Mouse (Mus musculus) CH12.LX (cell line): ENCODE measurements at regions not wholly inside any gene's neighbourhood (a gene's known extent, or its start where the extent isn't known, plus 50 kb on each side); places are given as distances from the start of the nearest gene placed in this dataset.

Experiments
- DNase-seq: peaks from one replicate; pipeline ENCODE4 v3.0.0-alpha.2; 2013; ENCODE audit errors: extremely low read depth
- H3K27ac ChIP-seq: 2 replicates; pipeline ENCODE4 v1.5.1; 2012; ENCODE audit warnings: low read depth, mild to moderate bottlenecking, control low read depth, moderate library complexity; ENCODE audit not compliant: insufficient read depth
- H3K27me3 ChIP-seq: replicated peaks from 2 replicates; pipeline ENCODE3; 2012; ENCODE audit warnings: inconsistent platforms
- H3K36me3 ChIP-seq, 2 experiments: replicated peaks in 1 of 2; 2 replicates each; pipeline versions ENCODE3 to v1.6.1; 2012; ENCODE audit warnings: inconsistent platforms in 1 of 2, low read length in 1 of 2, mild to moderate bottlenecking in 1 of 2, mixed read lengths in 1 of 2, moderate library complexity in 1 of 2; ENCODE audit not compliant: control insufficient read depth in 1 of 2, insufficient read depth in 1 of 2
- H3K4me1 ChIP-seq, 2 experiments: 2 replicates each; pipeline ENCODE4 v1.6.1; 2012; ENCODE audit warnings: inconsistent platforms in 1 of 2, moderate library complexity in 1 of 2; ENCODE audit not compliant: insufficient read depth in 2 of 2, control insufficient read depth in 1 of 2
- H3K4me2 ChIP-seq: 2 replicates; pipeline ENCODE4 v1.6.1; 2012; ENCODE audit warnings: low read depth, mild to moderate bottlenecking, control low read depth; ENCODE audit not compliant: poor library complexity, insufficient read depth, severe bottlenecking
- H3K4me3 ChIP-seq, 3 experiments: fragments of 150-350 bp in 1 of 3; sonication (generic) in 1 of 3; replicated peaks in 1 of 3; 2 replicates each; pipeline versions ENCODE3 to v1.5.1; 2011 to 2012; ENCODE audit warnings: low read depth in 2 of 3, low read length in 2 of 3, mild to moderate bottlenecking in 2 of 3, moderate library complexity in 2 of 3, control low read depth in 1 of 3, improper control_type of control experiment in 1 of 3, inconsistent platforms in 1 of 3, mixed read lengths in 1 of 3; ENCODE audit not compliant: poor library complexity in 1 of 3
- H3K79me2 ChIP-seq: replicated peaks from 2 replicates; pipeline ENCODE4 v1.6.1; 2012; ENCODE audit warnings: mild to moderate bottlenecking, moderate library complexity; ENCODE audit not compliant: control insufficient read depth, poor library complexity, insufficient read depth, severe bottlenecking; ENCODE audit errors: extremely low read depth
- H3K9ac ChIP-seq: 2 replicates; pipeline ENCODE4 v1.6.1; 2012; ENCODE audit warnings: low read depth, mild to moderate bottlenecking, control low read depth, moderate library complexity; ENCODE audit not compliant: insufficient read depth
- H3K9me3 ChIP-seq: replicated peaks from 2 replicates; pipeline ENCODE3; 2012; ENCODE audit warnings: low read length, inconsistent platforms, mixed read lengths
- CHD1 ChIP-seq: IDR thresholded peaks from 2 replicates; pipeline ENCODE4 v1.6.1; 2012; ENCODE audit warnings: low read depth, low read length, improper control_type of control experiment, inconsistent platforms
- E2F4 ChIP-seq: IDR thresholded peaks from 2 replicates; pipeline ENCODE4 v1.6.1; 2011; ENCODE audit warnings: low read depth, low read length, improper control_type of control experiment; ENCODE audit not compliant: insufficient replicate concordance
- ELF1 ChIP-seq: IDR thresholded peaks from 2 replicates; pipeline ENCODE4 v1.6.1; 2014; ENCODE audit warnings: low read depth, mild to moderate bottlenecking, inconsistent platforms, low read length, improper control_type of control experiment
- GABPA ChIP-seq: IDR thresholded peaks from 2 replicates; pipeline ENCODE4 v1.6.1; 2012; ENCODE audit warnings: low read depth, low read length, improper control_type of control experiment, inconsistent platforms; ENCODE audit not compliant: insufficient replicate concordance
- HCFC1 ChIP-seq: IDR thresholded peaks from 2 replicates; pipeline ENCODE4 v1.6.1; 2012; ENCODE audit warnings: low read depth, mild to moderate bottlenecking, inconsistent platforms, low read length, improper control_type of control experiment
- IRF4 ChIP-seq: IDR thresholded peaks from 2 replicates; pipeline ENCODE4 v1.6.1; 2014; ENCODE audit warnings: low read depth, mild to moderate bottlenecking, inconsistent platforms, low read length, improper control_type of control experiment
- JUN ChIP-seq: IDR thresholded peaks from 2 replicates; pipeline ENCODE4 v1.6.1; 2011; ENCODE audit warnings: low read depth, mild to moderate bottlenecking, low read length, improper control_type of control experiment, moderate library complexity; ENCODE audit not compliant: insufficient read depth
- JUND ChIP-seq: conservative IDR thresholded peaks from 2 replicates; pipeline ENCODE4 v1.6.1; 2011; ENCODE audit warnings: low read depth, low read length, improper control_type of control experiment
- MEF2A ChIP-seq: IDR thresholded peaks from 2 replicates; pipeline ENCODE4 v1.6.1; 2014; ENCODE audit warnings: low read depth, mild to moderate bottlenecking, inconsistent platforms, low read length, improper control_type of control experiment, borderline replicate concordance
- MXI1 ChIP-seq: IDR thresholded peaks from 2 replicates; pipeline ENCODE4 v1.6.1; 2011; ENCODE audit warnings: mild to moderate bottlenecking, low read depth, low read length, improper control_type of control experiment
- MYC ChIP-seq: IDR thresholded peaks from 2 replicates; pipeline ENCODE4 v1.6.1; 2011; ENCODE audit warnings: low read depth, mild to moderate bottlenecking, improper control_type of control experiment, low read length
- NRF1 ChIP-seq: IDR thresholded peaks from 2 replicates; pipeline ENCODE4 v1.6.1; 2014; ENCODE audit warnings: low read depth, mild to moderate bottlenecking, inconsistent platforms, low read length, improper control_type of control experiment, moderate library complexity
- POLR2AphosphoS2 ChIP-seq: IDR thresholded peaks from 2 replicates; pipeline ENCODE4 v1.6.1; 2011; ENCODE audit warnings: low read depth, low read length, improper control_type of control experiment
- RAD21 ChIP-seq: IDR thresholded peaks from 2 replicates; pipeline ENCODE4 v1.6.1; 2011; ENCODE audit warnings: low read depth, mild to moderate bottlenecking, low read length, improper control_type of control experiment, moderate library complexity
- SIN3A ChIP-seq: IDR thresholded peaks from 2 replicates; pipeline ENCODE4 v1.6.1; 2012; ENCODE audit warnings: low read length, improper control_type of control experiment, inconsistent platforms
- TBP ChIP-seq: conservative IDR thresholded peaks from 2 replicates; pipeline ENCODE4 v1.6.1; 2011; ENCODE audit warnings: low read depth, low read length, improper control_type of control experiment
- USF2 ChIP-seq: conservative IDR thresholded peaks from 2 replicates; pipeline ENCODE4 v1.6.1; 2011; ENCODE audit warnings: low read depth, low read length, improper control_type of control experiment
- ZC3H11A ChIP-seq: IDR thresholded peaks from 2 replicates; pipeline ENCODE4 v1.6.1; 2012; ENCODE audit warnings: low read depth, mild to moderate bottlenecking, inconsistent platforms, low read length, improper control_type of control experiment
- ZKSCAN1 ChIP-seq: IDR thresholded peaks from 2 replicates; pipeline ENCODE4 v1.6.1; 2012; ENCODE audit warnings: low read depth, inconsistent platforms, low read length, improper control_type of control experiment, borderline replicate concordance
- ZMIZ1 ChIP-seq: IDR thresholded peaks from 2 replicates; pipeline ENCODE4 v1.6.1; 2012; ENCODE audit warnings: low read depth, mild to moderate bottlenecking, inconsistent platforms, low read length, improper control_type of control experiment
- dilution Hi-C: fragments of 300-500 bp; cut with MboI; formaldehyde crosslinking; loops from 2 replicates; pipeline ENCODE4 v1.14.3; 2020; ENCODE audit warnings: low sequenced_read_pairs; ENCODE audit not compliant: extremely low pct_unique_long_range_greater_than_20kb, extremely low pct_ligation_motif_present
- in situ Hi-C: fragments of 300-500 bp; cut with MboI; formaldehyde crosslinking; loops from 3 replicates; pipeline ENCODE4 v1.14.3; 2019; ENCODE audit warnings: low sequenced_read_pairs, low pct_ligation_motif_present, low pct_unique_long_range_greater_than_20kb, mixed read lengths

DNA sequence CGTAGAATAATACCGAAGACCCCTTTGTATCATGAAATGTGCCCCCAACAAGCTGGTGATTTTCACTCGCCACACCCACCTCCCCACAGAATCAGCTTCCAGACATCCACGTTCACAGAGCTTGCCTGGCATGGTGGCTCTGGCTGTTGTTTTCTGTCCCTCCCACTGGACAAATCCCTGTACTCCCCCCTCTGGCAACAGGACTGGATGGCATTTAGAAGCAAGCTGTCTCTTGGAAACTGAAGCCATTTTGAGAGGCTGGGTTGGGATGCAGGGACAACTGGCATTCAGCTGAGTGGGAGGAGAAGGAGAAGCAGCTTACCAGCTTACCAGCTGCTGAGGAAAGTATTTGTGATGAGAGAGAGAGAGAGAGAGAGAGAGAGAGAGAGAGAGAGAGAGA is 105.6 kb upstream of the Spdl1 start:
- Histone ChIP-seq H3K27ac (no peak overlapping the region), H3K36me3 (no peaks in the 10 kb centered on the region), H3K4me2 (no peak overlapping the region), H3K4me3 (no peak overlapping the region), H3K9me3 (no peaks in the 10 kb centered on the region), H3K27me3 (no peaks in the 10 kb centered on the region), H3K4me1 (peaks cover 2 to 7% of the 10 kb centered on the region in 2 experiments; a peak in 3 of 4 replicates), H3K79me2 (no peaks in the 10 kb centered on the region), H3K9ac (no peak overlapping the region)
- in situ Hi-C loops (no loop called here), dilution Hi-C loops (no loop called here)
- no peak for DNase-seq
- TF ChIP-seq GABPA, result no peak
- TF ChIP-seq JUND, result no peak
- TF ChIP-seq NRF1, result no peak
- TF ChIP-seq MXI1, result no peak
- TF ChIP-seq CHD1, result no peak
- no peak for TF ChIP-seq MYC
- no peak for TF ChIP-seq MEF2A
- TF ChIP-seq RAD21, result no peak
- no peak for TF ChIP-seq JUN

GRCm38 (mm10) chr11:34932191-34932590 is 98.8 kb upstream of the Spdl1 start:
- Histone ChIP-seq H3K36me3 (no peaks in the 10 kb centered on the region), H3K4me1 (peaks cover 0 to 11% of the 10 kb centered on the region in 2 experiments; a peak in 3 of 4 replicates), H3K9me3 (no peaks in the 10 kb centered on the region), H3K27ac (no peak overlapping the region), H3K79me2 (no peaks in the 10 kb centered on the region), H3K27me3 (no peaks in the 10 kb centered on the region), H3K4me3 (no peak overlapping the region), H3K4me2 (no peak overlapping the region), H3K9ac (no peak overlapping the region)
- dilution Hi-C loops (no loop called here), in situ Hi-C loops (no loop called here)
- no peak for TF ChIP-seq ZC3H11A
- no peak for TF ChIP-seq ZMIZ1
- no peak for TF ChIP-seq POLR2AphosphoS2
- TF ChIP-seq MYC, result no peak
- no peak for TF ChIP-seq RAD21
- TF ChIP-seq JUN, result no peak
- TF ChIP-seq HCFC1, result no peak
- TF ChIP-seq ZKSCAN1, result no peak
- no peak for TF ChIP-seq USF2
- TF ChIP-seq TBP, result no peak
- TF ChIP-seq IRF4, result no peak
- no peak for TF ChIP-seq SIN3A
- no peak for TF ChIP-seq ELF1
- no peak for TF ChIP-seq E2F4
- no peak for DNase-seq
